Mouse (Mus musculus) regulatory T cell (primary cell): Measurements from ENCODE around the gene Cdkn2b.

ENCODE experiments used
- in situ Hi-C: fragments of 300-600 bp; cut with MboI, MseI; formaldehyde crosslinking; loops from one replicate; pipeline ENCODE4 v1.15.1; 2025; ENCODE audit warnings: high pct_unique_total_duplicates

The Cdkn2b gene

GRCm38 (mm10) chr4:89310491-89311254 lies at the start of gene Cdkn2b:
Cdkn2b (minus strand) TSS chr4:89311039.
- in situ Hi-C loops = loop anchor here (5.0 to 25.0 kb wide), 2 partner anchors 37 to 448 kb away; partner anchors contain the start of gene Ifna1

- in situ Hi-C loops = loop anchor here (10.0 kb wide), 1 partner anchor 1846 kb away; no protein-coding TSS in a partner anchor
Measured at GRCm38 (mm10) chr4:89360349-89360748, 49.5 kb upstream of the Cdkn2b start.

DNA sequence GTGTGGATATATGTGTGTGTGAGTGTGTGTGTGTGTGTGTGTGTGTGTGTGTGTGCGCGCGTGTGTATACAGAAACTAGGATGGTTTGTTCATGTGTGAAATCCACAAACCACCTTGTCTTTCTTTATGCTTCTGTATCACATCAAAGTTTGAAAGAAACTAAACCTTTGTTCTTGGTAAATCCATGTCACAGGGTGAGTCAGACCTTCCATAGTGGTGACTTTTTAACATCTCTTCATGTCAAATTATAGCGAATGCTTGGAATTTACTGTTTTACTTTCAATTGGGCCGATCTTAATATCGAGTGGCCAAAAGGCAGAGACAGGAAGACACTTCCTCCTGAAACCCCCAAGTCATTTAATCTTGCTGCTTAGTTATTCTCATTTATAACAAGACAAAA lies 48.7 kb upstream of the Cdkn2b start:
- in situ Hi-C loops = loop anchor here (10.0 kb wide), 3 partner anchors 65 to 195 kb away; partner anchors contain the start of gene Cdkn2a

GRCm38 (mm10) chr4:89353935-89354334 lies 43.1 kb upstream of the Cdkn2b start:
- in situ Hi-C loops = loop anchor here (10.0 kb wide), 3 partner anchors 59 to 189 kb away; partner anchors contain the start of gene Cdkn2a

- in situ Hi-C loops = loop anchor here (10.0 kb wide), 3 partner anchors 58 to 188 kb away; partner anchors contain the start of gene Cdkn2a
Measured at GRCm38 (mm10) chr4:89353071-89353582, 42.3 kb upstream of the Cdkn2b start.

- in situ Hi-C loops = loop anchor here (10.0 kb wide), 3 partner anchors 57 to 187 kb away; partner anchors contain the start of gene Cdkn2a
Measured at GRCm38 (mm10) chr4:89351474-89351873, 40.6 kb upstream of the Cdkn2b start.

GRCm38 (mm10) chr4:89350938-89351451 lies 40.2 kb upstream of the Cdkn2b start:
- in situ Hi-C loops = loop anchor here (10.0 kb wide), 3 partner anchors 56 to 186 kb away; partner anchors contain the start of gene Cdkn2a

DNA sequence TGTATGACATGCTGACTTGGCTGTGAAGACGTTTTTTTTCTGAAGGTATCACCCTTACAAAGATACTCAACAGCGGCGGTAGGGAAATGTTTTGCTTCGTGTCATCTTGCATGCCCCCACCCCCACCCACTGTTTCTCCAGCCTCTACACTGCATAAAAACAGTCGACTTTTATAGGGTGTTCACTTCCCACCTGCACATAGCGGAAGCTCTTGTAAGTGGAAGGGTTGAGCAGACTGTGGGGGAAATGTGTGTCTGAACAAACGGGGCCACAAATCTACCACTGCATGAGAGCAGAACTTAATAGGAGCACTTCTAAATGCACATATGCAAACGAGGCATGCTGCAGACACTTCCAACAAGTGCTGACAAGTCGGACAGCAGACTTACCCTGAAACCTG lies 39.6 kb upstream of the Cdkn2b start:
- in situ Hi-C loops = loop anchor here (10.0 kb wide), 3 partner anchors 56 to 186 kb away; partner anchors contain the start of gene Cdkn2a

- in situ Hi-C loops = loop anchor here (5.0 kb wide), 1 partner anchor 37 kb away; the partner anchor contains the start of gene Cdkn2b
Measured at GRCm38 (mm10) chr4:89348842-89349241, 38.0 kb upstream of the Cdkn2b start.

DNA sequence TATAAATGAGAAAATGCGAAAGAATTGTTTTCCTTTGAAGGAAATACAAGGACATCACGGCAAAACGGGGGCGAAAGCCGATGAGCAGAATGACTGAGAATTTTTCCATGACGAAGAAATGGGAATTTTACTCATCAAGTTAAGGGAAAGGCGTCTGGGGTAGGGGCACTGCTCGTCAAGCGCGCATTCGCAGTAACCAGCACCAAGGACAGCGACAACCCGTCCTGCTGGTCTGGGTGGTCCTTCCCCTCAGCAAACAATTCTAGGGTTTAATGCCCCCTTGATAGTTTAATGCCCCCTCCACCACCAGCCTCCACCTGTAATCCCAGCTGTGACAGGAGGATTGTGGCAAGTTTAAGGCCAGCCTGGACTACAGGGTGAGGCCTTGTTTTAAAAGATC lies 2.6 kb upstream of the Cdkn2b start:
- in situ Hi-C loops = loop anchor here (5.0 to 25.0 kb wide), 2 partner anchors 34 to 451 kb away; partner anchors contain the start of gene Ifna1

- in situ Hi-C loops = loop anchor here (5.0 to 25.0 kb wide), 3 partner anchors 37 to 1485 kb away; partner anchors contain the start of gene Ifna1
Measured at GRCm38 (mm10) chr4:89309996-89310395, 843 bp downstream of the Cdkn2b start.

DNA sequence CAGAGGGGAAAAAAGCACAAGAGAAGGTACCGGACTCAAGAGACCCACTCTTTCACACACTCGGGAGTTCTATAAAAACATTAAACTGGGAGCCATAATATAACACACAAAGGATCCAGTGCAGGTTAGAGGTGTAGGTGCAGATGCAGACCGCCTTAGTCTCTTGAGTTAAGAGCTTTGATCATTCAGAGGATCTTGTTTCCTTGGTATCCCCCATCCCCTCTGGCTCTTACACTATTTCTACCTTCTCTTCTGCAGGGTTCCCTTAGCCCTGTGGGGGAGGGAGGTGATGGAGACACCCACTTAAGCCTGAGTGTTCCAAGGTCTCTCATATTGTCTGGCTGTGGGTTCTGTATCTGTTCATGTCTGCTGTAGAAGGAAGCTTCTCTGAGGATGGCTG lies 2.8 kb downstream of the Cdkn2b start:
- in situ Hi-C loops = loop anchor here (10.0 to 25.0 kb wide), 2 partner anchors 446 to 1483 kb away; partner anchors contain the start of gene Ifna1

DNA sequence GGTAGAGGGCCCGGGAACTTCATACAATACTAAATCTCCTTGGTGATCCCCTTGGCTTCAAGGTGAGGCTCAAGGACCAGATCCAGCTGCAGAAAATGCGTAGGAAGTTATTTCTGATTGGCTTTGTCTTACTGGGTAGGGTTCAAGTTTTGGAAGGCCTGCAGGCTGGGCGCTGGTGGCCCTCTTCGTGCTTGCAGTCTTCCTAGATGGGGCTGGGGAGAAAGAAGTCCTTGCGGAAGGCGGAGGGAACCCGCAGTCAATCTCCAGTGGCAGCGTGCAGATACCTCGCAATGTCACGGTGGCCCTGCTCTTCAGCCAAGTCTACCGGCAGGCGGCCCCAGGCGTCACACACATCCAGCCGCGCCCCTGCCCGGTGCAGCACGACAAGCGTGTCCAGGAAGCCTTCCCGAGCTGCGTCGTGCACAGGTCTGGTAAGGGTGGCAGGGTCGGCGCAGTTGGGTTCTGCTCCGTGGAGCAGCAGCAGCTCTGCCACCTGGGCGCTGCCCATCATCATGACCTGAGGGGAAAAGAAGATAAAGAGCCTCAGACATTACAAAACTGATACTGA lies 4.0 kb downstream of the Cdkn2b start:
- in situ Hi-C loops = loop anchor here (10.0 to 25.0 kb wide), 2 partner anchors 445 to 1482 kb away; partner anchors contain the start of gene Ifna1

DNA sequence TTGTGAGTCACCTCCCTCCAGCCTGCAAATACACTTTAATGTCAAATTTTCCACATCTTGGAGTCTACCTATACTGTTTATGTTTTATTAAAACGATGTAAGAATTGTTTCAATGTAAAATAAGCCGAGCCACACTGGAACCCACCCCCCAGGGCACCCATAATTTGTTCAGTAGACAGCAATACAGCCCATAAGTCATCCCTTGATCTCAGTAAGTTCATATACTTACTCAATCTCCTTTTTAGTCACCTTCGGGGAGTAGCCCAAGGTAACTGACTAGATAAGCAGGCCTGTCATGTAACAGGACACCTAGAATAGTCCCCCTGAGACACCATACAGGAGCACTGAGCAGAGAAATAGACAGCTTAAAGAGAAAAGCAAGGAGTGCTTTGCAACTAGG lies 5.1 kb downstream of the Cdkn2b start:
- in situ Hi-C loops = loop anchor here (10.0 to 25.0 kb wide), 2 partner anchors 443 to 1481 kb away; partner anchors contain the start of gene Ifna1

GRCm38 (mm10) chr4:89303281-89303995 lies 7.4 kb downstream of the Cdkn2b start:
- in situ Hi-C loops = loop anchor here (10.0 to 25.0 kb wide), 2 partner anchors 441 to 1479 kb away; partner anchors contain the start of gene Ifna1

DNA sequence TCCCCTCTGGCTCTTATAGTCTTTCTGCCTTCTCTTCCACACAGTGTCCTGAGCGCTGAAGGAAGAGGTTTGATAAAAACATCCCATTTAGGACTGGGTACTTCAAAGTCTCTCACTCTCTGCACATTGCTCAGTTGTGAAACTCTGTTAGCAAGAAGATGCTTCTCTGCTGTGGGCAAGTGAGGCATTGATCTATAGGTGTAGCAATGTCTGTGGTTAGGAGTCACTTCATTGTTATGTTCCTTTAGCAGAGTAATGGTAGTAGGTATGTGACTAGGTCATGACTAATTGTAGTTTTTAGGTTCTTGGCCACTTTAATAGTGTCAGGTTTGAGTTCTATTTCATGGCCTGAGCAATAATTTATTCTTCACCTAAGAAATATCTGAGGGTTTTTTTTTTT lies 8.7 kb downstream of the Cdkn2b start:
- in situ Hi-C loops = loop anchor here (10.0 to 25.0 kb wide), 2 partner anchors 440 to 1477 kb away; partner anchors contain the start of gene Ifna1

DNA sequence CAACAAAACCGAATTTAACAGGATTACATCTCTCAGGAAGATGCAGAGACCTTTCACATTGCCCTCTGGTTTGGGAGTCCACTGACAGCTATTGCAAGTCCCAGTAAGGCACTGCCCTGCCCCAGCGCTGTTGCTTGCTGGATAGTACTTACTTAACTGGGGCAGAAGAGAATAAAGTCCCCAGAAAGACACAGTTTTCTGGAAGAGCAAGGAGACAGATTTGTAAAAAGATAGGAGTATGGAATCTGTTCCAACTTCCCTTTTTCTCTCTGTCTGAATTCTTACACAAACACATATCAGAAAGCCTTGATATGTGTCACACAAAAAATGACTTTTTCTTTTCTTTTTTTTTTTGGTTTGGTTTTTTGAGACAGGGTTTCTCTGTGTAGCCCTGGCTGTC lies 11.1 kb downstream of the Cdkn2b start:
- in situ Hi-C loops = loop anchor here (5.0 to 25.0 kb wide), 5 partner anchors 55 to 1475 kb away; partner anchors contain the start of gene Ifna1

DNA sequence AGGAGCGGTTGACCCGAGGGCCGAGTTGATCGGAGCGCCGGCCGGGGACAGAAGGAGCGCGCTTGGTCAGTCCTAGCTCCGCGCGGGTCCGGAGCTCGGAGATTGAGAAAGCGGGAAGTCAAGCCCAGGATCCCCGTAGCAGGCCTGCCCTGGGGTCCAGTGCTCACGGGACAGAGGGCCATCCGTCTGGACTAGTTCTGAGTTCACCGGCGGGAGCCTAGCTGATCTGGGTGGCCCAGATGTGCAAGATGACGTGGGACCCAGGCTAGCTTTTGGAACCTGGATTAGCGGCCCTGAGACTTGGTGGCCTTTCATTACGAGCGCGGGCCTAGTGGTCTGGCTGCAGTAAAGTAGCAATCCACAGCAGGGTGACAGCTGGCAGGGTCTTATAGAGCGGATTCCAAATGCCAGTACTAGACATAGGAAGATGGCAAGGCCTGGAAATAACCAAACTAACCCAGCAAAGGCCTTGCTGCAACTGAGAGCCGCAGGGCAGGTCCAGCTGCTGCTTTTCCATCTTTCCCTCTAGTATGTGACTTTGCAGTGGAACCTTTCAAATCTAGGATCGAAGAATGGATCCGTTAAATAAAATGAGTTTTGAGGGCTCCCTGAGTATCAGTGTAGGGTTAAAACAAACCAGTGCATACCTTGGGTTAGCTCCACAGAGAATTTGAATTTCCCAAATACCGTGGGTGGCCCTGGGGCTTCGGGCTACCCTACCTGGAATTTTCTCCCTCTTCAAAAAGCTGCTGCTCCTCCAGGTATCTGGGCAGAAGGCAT lies 15.2 kb downstream of the Cdkn2b start:
- in situ Hi-C loops = loop anchor here (5.0 to 10.0 kb wide), 3 partner anchors 59 to 232 kb away; no protein-coding TSS in a partner anchor
